Mouse (Mus musculus): Measurements from ENCODE around the gene Tfcp2.

GRCm38 (mm10) chr15:100598287-100598882 lies 46.6 kb upstream of the Tfcp2 start:
- TF ChIP-seq POLR2AphosphoS2 (IDR thresholded peaks at IDR 0.05; ENCODE audit: low read length) (no peak), CTCF (IDR thresholded peaks at IDR 0.05 in 2 of 3, conservative IDR thresholded peaks at IDR 0.05 in 1 of 3; ENCODE audit: control insufficient read depth in 1 of 3, insufficient read depth in 1 of 3, low read depth in 2 of 3, low read length in 3 of 3, poor library complexity in 1 of 3, severe bottlenecking in 1 of 3) (no peak), POLR2A (IDR thresholded peaks at IDR 0.05; ENCODE audit: control insufficient read depth in 1 of 2, insufficient read depth in 1 of 2, low read depth in 1 of 2, low read length in 2 of 2, poor library complexity in 1 of 2) (no peak), ZKSCAN1 (IDR thresholded peaks at IDR 0.05; ENCODE audit: low read depth, low read length) (no peak), JUND (IDR thresholded peaks at IDR 0.05; ENCODE audit: low read depth, low read length) (no peak), RCOR1 (IDR thresholded peaks at IDR 0.05; ENCODE audit: low read depth, low read length) (peak; percentile 27; the same call in 1 of the 2 replicates), CHD1 (IDR thresholded peaks at IDR 0.05; ENCODE audit: low read depth, low read length) (no peak), EP300 (IDR thresholded peaks at IDR 0.05; ENCODE audit: low read depth in 1 of 2, low read length in 2 of 2) (no peak), ZC3H11A (IDR thresholded peaks at IDR 0.05; ENCODE audit: low read depth, low read length) (no peak), ZMIZ1 (IDR thresholded peaks at IDR 0.05; ENCODE audit: low read depth, low read length) (no peak)
